In genomic region chr16:35205681-35206080, GRCm38 (mm10) we compare ENCODE assay signal across 11 mouse cellular contexts. TPM values are rescaled to one million over a fixed set of nuclear protein-coding genes. Genes with fewer than 3 reads are reported as not detected.
DNase-seq lines count a peak whose midpoint lies in the region; ATAC-seq lines count a peak whose summit lies in the region.
"Had no signal": no experiment of that assay in that cellular context is flagged by ENCODE, and none has a peak within 500 bp of the region (broad histone marks: within the 10 kb centered on the region; RNA-seq: fewer than 3 reads in every experiment).

No protein-coding gene starts in this region.

- intact Hi-C loops in heart, postnatal 14 days (cut with DNase I) = no loop called here

- no peak overlapping the region for H3K9ac ChIP-seq in forebrain, embryonic 12.5 days
- no peak overlapping the region for H3K9ac ChIP-seq in limb, embryonic 11.5 days (ENCODE audit: low read length)
- H3K9ac ChIP-seq in neural tube, embryonic 15.5 days (replicated peaks) = no peak overlapping the region

- no peaks in the 10 kb centered on the region for H3K27me3 ChIP-seq in heart, embryonic 10.5 days (ENCODE audit: insufficient read depth, poor library complexity, severe bottlenecking)
- no peaks in the 10 kb centered on the region for H3K27me3 ChIP-seq in forebrain, embryonic 12.5 days
- H3K27me3 ChIP-seq in limb, embryonic 11.5 days (ENCODE audit: control insufficient read depth, insufficient read depth, low read length) = no peaks in the 10 kb centered on the region
- H3K27me3 ChIP-seq in neural tube, embryonic 15.5 days (replicated peaks) = no peaks in the 10 kb centered on the region

- no peak overlapping the region for H3K4me3 ChIP-seq in heart, embryonic 10.5 days
- H3K4me3 ChIP-seq in forebrain, embryonic 12.5 days (replicated peaks) = no peak overlapping the region
- H3K4me3 ChIP-seq in limb, embryonic 11.5 days (ENCODE audit: low read depth, low read length) = no peak overlapping the region
- H3K4me3 ChIP-seq in neural tube, embryonic 15.5 days (replicated peaks) = no peak overlapping the region

- peak overlapping the region; percentile 54; the same call in 1 of the 2 replicates for H3K27ac ChIP-seq in heart, embryonic 10.5 days
- H3K27ac ChIP-seq in forebrain, embryonic 12.5 days = peak overlapping the region; percentile 25; the same call in 1 of the 2 replicates
- H3K27ac ChIP-seq in limb, embryonic 11.5 days (replicated peaks; ENCODE audit: low read depth, low read length) = no peak overlapping the region; the same call in 1 of the 2 replicates
- H3K27ac ChIP-seq in neural tube, embryonic 15.5 days (replicated peaks) = peak overlapping the region; percentile 52; the same call in 1 of the 2 replicates

- ATAC-seq in forebrain, embryonic 12.5 days (ENCODE audit: low FRiP score) = peak; percentile 55; the same call in 1 of the 2 replicates
- peak; percentile 22; the same call in 1 of the 2 replicates for ATAC-seq in limb, embryonic 11.5 days (ENCODE audit: insufficient number of reproducible peaks, low FRiP score, low TSS enrichment, low read depth)
- peak; percentile 57; the same call in 1 of the 2 replicates for ATAC-seq in neural tube, embryonic 15.5 days (ENCODE audit: low FRiP score)
- ATAC-seq: intestine, postnatal 0 days; Patski had no signal

- DNase-seq in heart, embryonic 10.5 days (ENCODE audit: low spot score) = no peak
- DNase-seq in heart, postnatal 14 days = no peak
- DNase-seq in limb, embryonic 11.5 days (ENCODE audit: low spot score) = peak; percentile 43
- no peak for DNase-seq in frontal cortex, postnatal 14 days (ENCODE audit: low spot score in 2 of 2)
- no peak for DNase-seq in natural killer cell, adult 2 months (ENCODE audit: low spot score in 2 of 2)
- DNase-seq in kidney, postnatal 14 days = no peak
- DNase-seq: heart, adult 18-20 months had no signal

- H3K4me1 ChIP-seq in heart, embryonic 10.5 days = peaks cover 78% of the 10 kb centered on the region
- H3K4me1 ChIP-seq in forebrain, embryonic 12.5 days = peaks cover 8% of the 10 kb centered on the region
- peaks cover 27% of the 10 kb centered on the region for H3K4me1 ChIP-seq in limb, embryonic 11.5 days (ENCODE audit: control insufficient read depth, insufficient read depth, low read length)
- peaks cover 34% of the 10 kb centered on the region for H3K4me1 ChIP-seq in neural tube, embryonic 15.5 days

- no peaks in the 10 kb centered on the region for H3K36me3 ChIP-seq in heart, embryonic 10.5 days
- no peaks in the 10 kb centered on the region for H3K36me3 ChIP-seq in forebrain, embryonic 12.5 days (replicated peaks)
- H3K36me3 ChIP-seq in limb, embryonic 11.5 days (ENCODE audit: control insufficient read depth, insufficient read depth, low read length) = no peaks in the 10 kb centered on the region
- no peaks in the 10 kb centered on the region for H3K36me3 ChIP-seq in neural tube, embryonic 15.5 days

- 70% methylated on average over 5 of the region's 5 CpGs for WGBS in heart, embryonic 10.5 days
- WGBS in forebrain, embryonic 12.5 days = 67% methylated on average over 5 of the region's 5 CpGs
- WGBS in limb, embryonic 11.5 days = 56% methylated on average over 5 of the region's 5 CpGs
- 42% methylated on average over 5 of the region's 5 CpGs for WGBS in neural tube, embryonic 15.5 days

- no peak overlapping the region for H3K4me2 ChIP-seq in forebrain, embryonic 12.5 days
- no peak overlapping the region for H3K4me2 ChIP-seq in limb, embryonic 11.5 days (ENCODE audit: low read depth, severe bottlenecking)
- H3K4me2 ChIP-seq in neural tube, embryonic 15.5 days = no peak overlapping the region

- H3K9me3 ChIP-seq in heart, embryonic 10.5 days = no peaks in the 10 kb centered on the region
- H3K9me3 ChIP-seq in forebrain, embryonic 12.5 days = no peaks in the 10 kb centered on the region
- no peaks in the 10 kb centered on the region for H3K9me3 ChIP-seq in limb, embryonic 11.5 days (ENCODE audit: control insufficient read depth, low read length)
- no peaks in the 10 kb centered on the region for H3K9me3 ChIP-seq in neural tube, embryonic 15.5 days (replicated peaks)

RNA-seq across cellular contexts. Expression of gene Adcy5, which starts 51.0 kb away (rescaled TPM):
- polyA plus RNA-seq in heart, embryonic 10.5 days (2016; fragmentation: Nextera tagmentation; extraction: Ambion mirVana) = 3.8 and 5.1 TPM in 2 replicates
- 10 to 100 TPM; 50.4 to 50.9 TPM for total RNA-seq in heart, postnatal 14 days (2021)
- 2.5 and 2.8 TPM in 2 replicates for polyA plus RNA-seq in forebrain, embryonic 12.5 days (2016; fragmentation: Nextera tagmentation; extraction: Ambion mirVana)
- polyA plus RNA-seq in limb, embryonic 11.5 days (2014; fragmentation: Nextera tagmentation; extraction: Ambion mirVana) = 1.5 and 1.6 TPM in 2 replicates
- 5.1 and 6.1 TPM in 2 replicates for polyA plus RNA-seq in neural tube, embryonic 15.5 days (2015; fragmentation: Nextera tagmentation; extraction: Ambion mirVana)
